Mouse (Mus musculus) forebrain, embryonic 16.5 days (tissue): ENCODE data around the gene Entpd1. TPM values are rescaled to one million over a fixed set of nuclear protein-coding genes. Genes with fewer than 3 reads are reported as not detected.
"Not testable (repeated sequence)": the region's sequence is repeated elsewhere in the genome, so short reads cannot be mapped to it uniquely, and the experiment has no call there.

Experiments
- ATAC-seq: fragments of 200-750 bp; cut with Nextera tagmentation; 2 replicates; pipeline ENCODE4 v1.8.0; 2017; ENCODE audit warnings: mild to moderate bottlenecking, moderate library complexity
- H3K27ac ChIP-seq: fragments of 300-500 bp; sonication (generic); 2 replicates; pipeline ENCODE4 v1.5.1; 2014; ENCODE audit warnings: low read length, control low read depth
- H3K27me3 ChIP-seq: fragments of 300-500 bp; sonication (generic); replicated peaks from 2 replicates; pipeline ENCODE4 v1.6.1; 2014; ENCODE audit warnings: low read length; ENCODE audit not compliant: control insufficient read depth, insufficient read depth
- H3K36me3 ChIP-seq: fragments of 300-500 bp; sonication (generic); 2 replicates; pipeline ENCODE4 v1.6.1; 2014; ENCODE audit not compliant: control insufficient read depth, insufficient read depth
- H3K4me1 ChIP-seq: fragments of 300-500 bp; sonication (generic); replicated peaks from 2 replicates; pipeline ENCODE4 v1.6.1; 2014; ENCODE audit warnings: low read length; ENCODE audit not compliant: control insufficient read depth, insufficient read depth
- H3K4me2 ChIP-seq: fragments of 300-500 bp; sonication (generic); 2 replicates; pipeline ENCODE4 v1.6.1; 2014; ENCODE audit warnings: mild to moderate bottlenecking, low read length, control low read depth
- H3K4me3 ChIP-seq: fragments of 300-500 bp; sonication (generic); replicated peaks from 2 replicates; pipeline ENCODE4 v1.5.1; 2014; ENCODE audit warnings: mild to moderate bottlenecking, low read length, control low read depth
- H3K9ac ChIP-seq: fragments of 300-500 bp; sonication (generic); replicated peaks from 2 replicates; pipeline ENCODE4 v1.6.1; 2014; ENCODE audit warnings: low read depth, low read length, control low read depth
- H3K9me3 ChIP-seq: fragments of 300-500 bp; sonication (generic); 2 replicates; pipeline ENCODE4 v1.6.1; 2016; ENCODE audit warnings: low read length; ENCODE audit not compliant: control insufficient read depth
- WGBS: fragments of 180-500 bp; shearing (Covaris S2); extraction: QIAGEN DNeasy Blood & Tissue Kit; methylation state at CpG from one replicate; pipeline ENCODE4 v1.1.7; 2014; 5-methylcytosine and 5-hydroxymethylcytosine counted together
- polyA plus RNA-seq: library from polyadenylated mRNA; unstranded; fragments of >200 nt; fragmentation: Nextera tagmentation; extraction: Ambion mirVana; gene quantifications from 2 replicates; pipeline ENCODE4 v1.2.1, GENCODE M21; 2015

Entpd1 gene
- polyA plus RNA-seq, 1 experiment from 2014 or later, result 7.8 TPM

DNA sequence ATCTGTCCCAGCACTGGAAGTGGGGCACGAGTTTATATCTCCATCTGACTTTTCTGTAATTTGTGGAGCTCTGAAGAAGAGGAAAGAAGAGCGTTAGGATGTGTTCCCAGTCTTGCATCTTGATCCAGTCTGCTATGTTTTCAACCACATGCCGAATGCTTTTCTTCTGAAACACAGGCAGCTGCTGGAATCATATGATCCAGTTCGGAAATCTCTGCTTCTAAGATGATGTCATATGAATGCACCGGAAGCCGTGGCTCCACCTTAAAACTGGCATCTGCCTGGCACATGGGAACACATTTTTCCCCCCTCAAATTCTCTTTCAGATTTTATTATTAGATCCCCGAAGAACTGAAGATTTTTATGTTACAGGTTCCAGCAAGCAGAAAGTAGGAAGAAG, 2.6 kb downstream of the Entpd1 start:
- Histone ChIP-seq H3K9ac (no peak overlapping the region), H3K36me3 (no peaks in the 10 kb centered on the region), H3K9me3 (no peaks in the 10 kb centered on the region), H3K27ac (no peak overlapping the region), H3K4me2 (no peak overlapping the region), H3K4me1 (peaks cover 8% of the 10 kb centered on the region), H3K27me3 (no peaks in the 10 kb centered on the region), H3K4me3 (no peak overlapping the region)
- WGBS, result 83% methylated on average over 7 of the region's 7 CpGs
- ATAC-seq, result no peak

DNA sequence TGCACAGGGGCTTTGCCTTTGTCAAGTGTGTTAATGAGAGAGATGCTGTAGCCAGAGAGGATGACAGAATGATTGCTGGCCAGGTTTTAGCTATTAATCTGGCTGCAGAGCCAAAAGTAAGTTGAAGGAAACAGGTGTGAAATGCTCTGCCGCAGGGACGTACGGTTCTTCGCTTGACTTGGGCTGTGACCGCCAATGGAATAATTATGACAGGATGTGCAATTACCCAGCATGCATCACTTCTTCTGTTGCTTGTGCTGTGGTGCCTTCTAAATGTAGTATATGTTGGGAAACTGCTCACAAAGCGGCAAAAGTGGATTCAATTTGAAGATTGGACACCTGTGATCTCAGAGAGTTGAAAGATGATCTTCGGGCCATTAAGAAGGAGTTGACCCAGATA, 3.9 kb downstream of the Entpd1 start:
- H3K27me3 ChIP-seq, result no peaks in the 10 kb centered on the region
- H3K9ac ChIP-seq, result no peak overlapping the region
- WGBS, result 84% methylated on average over 7 of the region's 7 CpGs
- no peaks in the 10 kb centered on the region for H3K9me3 ChIP-seq
- H3K4me1 ChIP-seq, result peaks cover 5% of the 10 kb centered on the region
- ATAC-seq, result no peak
- no peak overlapping the region for H3K4me2 ChIP-seq
- H3K36me3 ChIP-seq, result no peaks in the 10 kb centered on the region
- no peak overlapping the region for H3K27ac ChIP-seq
- no peak overlapping the region for H3K4me3 ChIP-seq

DNA sequence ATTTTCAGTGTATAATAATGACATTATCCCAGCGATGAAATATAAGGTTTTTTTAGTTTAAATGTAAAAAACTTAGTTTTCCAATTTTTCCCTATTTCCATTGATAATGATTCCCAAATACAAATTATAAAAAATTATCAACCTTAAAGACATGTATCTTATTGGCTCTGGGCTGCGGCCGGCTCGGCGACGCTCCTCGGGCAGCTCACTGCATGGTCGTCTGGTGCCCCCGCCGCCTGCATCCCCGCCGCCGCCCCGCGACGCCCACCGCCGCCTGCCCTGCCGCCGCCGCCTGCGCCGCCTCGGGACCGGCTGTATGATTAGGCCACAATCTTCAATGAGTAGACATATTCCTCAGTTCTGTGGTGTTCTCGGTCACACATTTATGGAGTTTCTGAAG, 9.4 kb downstream of the Entpd1 start:
- H3K4me3 ChIP-seq, H3K4me2 ChIP-seq, H3K9me3 ChIP-seq, H3K36me3 ChIP-seq, H3K27me3 ChIP-seq, H3K9ac ChIP-seq, H3K27ac ChIP-seq, ATAC-seq, H3K4me1 ChIP-seq: not testable (repeated sequence)
- 55% methylated on average over 10 of the region's 26 CpGs for WGBS

DNA sequence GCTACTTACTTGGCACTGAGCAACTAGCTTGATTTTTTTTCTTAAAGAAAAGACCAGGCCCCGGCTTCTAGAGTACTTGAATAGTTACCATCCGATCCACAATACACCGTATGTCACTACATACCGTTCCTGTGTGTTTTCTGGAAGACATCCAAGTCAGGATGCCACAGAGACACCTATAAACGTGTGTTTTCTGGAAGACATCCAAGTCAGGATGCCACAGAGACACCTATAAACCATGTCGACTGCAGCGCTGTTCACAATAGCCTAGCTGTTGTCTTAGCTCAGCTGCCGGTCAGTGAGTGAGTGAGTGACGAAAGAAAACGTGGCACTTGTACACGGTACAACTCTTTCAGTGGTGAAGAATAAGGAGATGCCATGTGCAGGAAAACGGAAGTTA, 13.8 kb downstream of the Entpd1 start:
- Histone ChIP-seq H3K4me2 (no peak overlapping the region), H3K4me1 (no peaks in the 10 kb centered on the region), H3K9me3 (no peaks in the 10 kb centered on the region), H3K27me3 (no peaks in the 10 kb centered on the region), H3K36me3 (no peaks in the 10 kb centered on the region), H3K27ac (no peak overlapping the region), H3K9ac (no peak overlapping the region), H3K4me3 (no peak overlapping the region)
- no peak for ATAC-seq
- 58% methylated on average over 12 of the region's 12 CpGs for WGBS

DNA sequence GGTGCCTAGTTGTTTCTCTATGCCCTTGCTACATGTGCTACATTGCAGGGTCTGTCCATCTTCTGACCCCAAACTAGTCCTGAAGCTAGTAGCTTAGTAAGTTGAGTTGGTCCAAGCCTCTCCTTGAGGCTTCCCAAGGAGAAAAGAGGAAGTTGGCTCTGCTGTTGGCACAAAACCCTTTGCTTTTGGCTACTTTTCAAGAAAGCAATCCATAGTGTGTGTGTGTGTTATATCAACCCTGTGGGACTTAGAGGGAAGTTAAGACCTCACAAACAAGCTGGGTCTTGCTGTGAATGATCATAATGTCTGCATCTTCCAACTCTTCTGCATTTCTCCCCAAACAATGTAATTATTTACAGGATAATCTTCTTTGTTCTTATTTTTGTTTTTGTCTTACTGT, 16.8 kb downstream of the Entpd1 start:
- Histone ChIP-seq H3K4me1 (no peaks in the 10 kb centered on the region), H3K4me3 (no peak overlapping the region), H3K9me3 (no peaks in the 10 kb centered on the region), H3K9ac (no peak overlapping the region), H3K27me3 (no peaks in the 10 kb centered on the region), H3K36me3 (no peaks in the 10 kb centered on the region), H3K27ac (no peak overlapping the region), H3K4me2 (no peak overlapping the region)
- no peak for ATAC-seq

DNA sequence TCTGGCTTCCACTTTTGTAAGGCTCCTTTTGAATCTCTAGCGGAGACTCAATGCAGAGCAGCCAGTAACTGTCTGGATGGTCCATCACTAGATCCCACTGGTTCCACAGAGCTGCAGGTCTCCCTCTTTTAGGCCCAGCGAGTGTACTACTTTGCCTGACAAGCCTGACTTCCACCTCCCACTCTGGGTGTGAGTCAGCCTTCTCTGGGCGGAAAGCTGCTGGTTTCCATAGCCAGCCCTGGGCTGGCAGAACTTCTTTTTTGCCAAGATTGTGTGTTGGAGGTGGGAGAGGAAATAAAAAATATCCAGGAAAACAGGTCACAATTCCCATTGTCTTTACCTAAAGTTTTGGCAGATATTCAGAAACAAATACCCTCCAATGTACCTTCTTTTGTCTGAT, 17.9 kb downstream of the Entpd1 start:
- Histone ChIP-seq H3K4me3 (no peak overlapping the region), H3K27ac (no peak overlapping the region), H3K9me3 (no peaks in the 10 kb centered on the region), H3K9ac (no peak overlapping the region), H3K4me2 (no peak overlapping the region), H3K4me1 (no peaks in the 10 kb centered on the region), H3K36me3 (no peaks in the 10 kb centered on the region), H3K27me3 (no peaks in the 10 kb centered on the region)
- ATAC-seq, result no peak
- 86% methylated on average over 3 of the region's 3 CpGs for WGBS

DNA sequence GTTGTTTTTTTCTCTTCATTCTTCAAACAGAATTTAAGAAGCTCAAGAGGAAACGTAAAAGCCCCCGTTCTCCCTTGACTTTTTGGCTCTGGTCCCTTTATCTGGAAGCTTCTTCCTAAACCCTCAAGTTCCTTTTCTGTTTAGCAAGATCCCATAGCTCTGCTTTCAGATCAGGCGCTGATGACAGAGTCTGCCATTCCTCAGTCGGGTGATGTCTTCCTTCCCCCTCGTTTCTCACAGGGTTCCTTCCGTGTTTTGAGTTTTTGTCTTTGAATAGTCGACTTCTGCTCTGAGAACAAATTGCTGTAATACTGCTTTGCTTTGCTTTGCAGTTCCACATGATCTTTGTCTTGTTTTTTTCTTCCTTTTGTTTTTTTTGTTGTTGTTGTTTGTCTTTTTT, 18.4 kb downstream of the Entpd1 start:
- Histone ChIP-seq H3K36me3 (no peaks in the 10 kb centered on the region), H3K27me3 (no peaks in the 10 kb centered on the region), H3K9me3 (no peaks in the 10 kb centered on the region), H3K9ac (no peak overlapping the region), H3K4me1 (no peaks in the 10 kb centered on the region), H3K4me3 (no peak overlapping the region), H3K4me2 (no peak overlapping the region), H3K27ac (no peak overlapping the region)
- 88% methylated on average over 7 of the region's 7 CpGs for WGBS
- no peak for ATAC-seq

DNA sequence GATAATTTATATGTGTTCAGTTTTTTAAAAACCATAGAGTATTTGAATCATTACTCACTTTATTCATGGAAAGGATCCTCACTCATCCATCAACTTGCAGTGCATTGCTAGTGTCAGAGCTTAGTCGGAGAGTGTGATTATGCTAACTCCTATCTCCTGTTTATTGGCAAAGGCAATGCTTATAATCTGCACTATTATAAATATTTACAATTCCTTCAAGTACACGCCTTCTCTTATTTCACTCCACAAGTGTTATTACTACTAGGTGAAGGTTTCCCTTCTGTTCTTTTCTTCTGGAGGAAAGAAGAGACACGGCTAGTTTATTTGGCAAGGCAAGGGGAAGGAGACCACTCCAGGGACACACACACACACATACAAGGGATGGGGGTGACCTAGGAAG, 20.0 kb downstream of the Entpd1 start:
- no peak for ATAC-seq
- H3K36me3 ChIP-seq, result no peaks in the 10 kb centered on the region
- no peak overlapping the region for H3K4me2 ChIP-seq
- no peak overlapping the region for H3K27ac ChIP-seq
- no peaks in the 10 kb centered on the region for H3K27me3 ChIP-seq
- WGBS, result 88% methylated on average over 3 of the region's 3 CpGs
- H3K4me3 ChIP-seq, result no peak overlapping the region
- H3K4me1 ChIP-seq, result no peaks in the 10 kb centered on the region
- no peak overlapping the region for H3K9ac ChIP-seq
- H3K9me3 ChIP-seq, result no peaks in the 10 kb centered on the region

DNA sequence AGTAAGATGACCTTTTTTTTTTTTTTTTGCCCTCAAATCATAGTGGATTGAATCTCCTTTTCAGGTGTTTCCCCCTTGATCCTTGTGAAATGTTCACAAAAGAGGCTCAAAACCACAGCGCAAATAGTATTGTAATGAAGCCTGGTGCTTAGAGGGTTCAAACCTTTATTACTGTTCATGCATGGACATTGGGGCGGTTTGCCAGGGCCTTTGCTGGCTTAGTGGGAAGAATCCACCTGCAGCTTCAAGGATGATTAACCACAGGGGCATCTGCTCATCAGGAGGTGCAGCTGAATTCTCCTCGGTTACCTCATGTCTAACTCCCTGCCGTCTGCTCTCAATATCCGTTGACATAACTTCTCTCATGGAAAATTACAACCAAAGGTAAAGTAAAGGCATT, 20.5 kb downstream of the Entpd1 start:
- no peak overlapping the region for H3K27ac ChIP-seq
- no peaks in the 10 kb centered on the region for H3K9me3 ChIP-seq
- H3K4me1 ChIP-seq, result no peaks in the 10 kb centered on the region
- no peak overlapping the region for H3K4me3 ChIP-seq
- no peak overlapping the region for H3K9ac ChIP-seq
- H3K36me3 ChIP-seq, result no peaks in the 10 kb centered on the region
- H3K4me2 ChIP-seq, result no peak overlapping the region
- ATAC-seq, result no peak
- H3K27me3 ChIP-seq, result no peaks in the 10 kb centered on the region
- WGBS, result 89% methylated on average over 5 of the region's 5 CpGs

DNA sequence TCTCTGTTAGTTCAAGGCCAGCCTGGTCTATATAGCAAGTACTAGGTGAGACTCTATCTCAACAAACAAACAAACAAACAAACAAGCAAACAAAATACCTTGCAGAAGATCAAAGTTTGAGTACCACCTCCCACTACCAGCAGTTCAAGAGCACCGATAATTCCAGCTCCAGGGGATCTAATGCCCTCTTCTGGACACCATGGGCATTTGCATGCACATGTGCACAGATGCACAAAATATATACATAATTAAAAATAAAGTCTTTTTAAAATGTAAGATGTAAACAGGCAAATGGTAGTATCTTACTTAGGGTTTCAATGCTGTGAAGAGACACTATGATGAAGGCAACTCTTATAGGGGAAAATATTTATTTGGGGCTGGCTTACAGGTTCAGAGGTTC, 21.0 kb downstream of the Entpd1 start:
- Histone ChIP-seq H3K27me3 (no peaks in the 10 kb centered on the region), H3K9me3 (no peaks in the 10 kb centered on the region), H3K4me1 (no peaks in the 10 kb centered on the region), H3K4me3 (no peak overlapping the region), H3K4me2 (no peak overlapping the region), H3K9ac (no peak overlapping the region), H3K36me3 (no peaks in the 10 kb centered on the region), H3K27ac (no peak overlapping the region)
- ATAC-seq, result no peak
- whole genome bisulfite sequencing, result 55% methylated on average over 1 of the region's 1 CpGs
